Mouse (Mus musculus) myocyte (in vitro differentiated cells): ENCODE data around the gene Slc36a2.

ENCODE experiments used
- E2F4 ChIP-seq: IDR thresholded peaks from one replicate; pipeline ENCODE4 v1.6.1; 2011; ENCODE audit warnings: mild to moderate bottlenecking, control low read depth, moderate library complexity; ENCODE audit not compliant: insufficient read depth
- MYOD1 ChIP-seq, 3 experiments: IDR thresholded peaks; one replicate each; pipeline ENCODE4 v1.6.1; 2011; ENCODE audit warnings: control low read depth in 2 of 3, low read depth in 2 of 3, mild to moderate bottlenecking in 2 of 3, moderate library complexity in 1 of 3; ENCODE audit not compliant: insufficient read length in 2 of 3, control insufficient read depth in 1 of 3
- POLR2A ChIP-seq: IDR thresholded peaks from one replicate; pipeline ENCODE4 v1.6.1; 2011; ENCODE audit warnings: low read depth, mild to moderate bottlenecking, control low read depth, moderate library complexity; ENCODE audit not compliant: insufficient read length
- REST ChIP-seq: IDR thresholded peaks from one replicate; pipeline ENCODE4 v1.6.1; 2011; ENCODE audit warnings: mild to moderate bottlenecking, control low read depth, moderate library complexity; ENCODE audit not compliant: insufficient read depth, insufficient read length
- TCF12 ChIP-seq: IDR thresholded peaks from one replicate; pipeline ENCODE4 v1.6.1; 2011; ENCODE audit warnings: mild to moderate bottlenecking, control low read depth; ENCODE audit not compliant: poor library complexity, insufficient read depth, severe bottlenecking
- USF1 ChIP-seq: IDR thresholded peaks from one replicate; pipeline ENCODE4 v1.6.1; 2011; ENCODE audit warnings: low read depth, mild to moderate bottlenecking, control low read depth, moderate library complexity

- TF ChIP-seq POLR2A (no peak), E2F4 (no peak), REST (no peak), MYOD1 (IDR thresholded peaks at IDR 0.05; ENCODE audit: control insufficient read depth in 1 of 3, insufficient read length in 2 of 3, low read depth in 2 of 3) (no peak), TCF12 (no peak), USF1 (no peak)
Observed at GRCm38 (mm10) chr11:55147423-55147822, 37.5 kb downstream of the Slc36a2 start.
